Mouse (Mus musculus) colon, adult 2 months (tissue): ENCODE data around the gene Gtdc1. TPM values are rescaled to one million over a fixed set of nuclear protein-coding genes. Genes with fewer than 3 reads are reported as not detected.

Source experiments
- polyA plus RNA-seq: library from polyadenylated mRNA; depleted of rRNA; stranded (reverse); fragments of >200 nt; gene quantifications from 2 replicates; pipeline ENCODE4 v1.2.3, GENCODE M21; 2012; rRNA removed

Gene Gtdc1
- polyA plus RNA-seq = 1.1 and 1.2 TPM in 2 replicates

DNA sequence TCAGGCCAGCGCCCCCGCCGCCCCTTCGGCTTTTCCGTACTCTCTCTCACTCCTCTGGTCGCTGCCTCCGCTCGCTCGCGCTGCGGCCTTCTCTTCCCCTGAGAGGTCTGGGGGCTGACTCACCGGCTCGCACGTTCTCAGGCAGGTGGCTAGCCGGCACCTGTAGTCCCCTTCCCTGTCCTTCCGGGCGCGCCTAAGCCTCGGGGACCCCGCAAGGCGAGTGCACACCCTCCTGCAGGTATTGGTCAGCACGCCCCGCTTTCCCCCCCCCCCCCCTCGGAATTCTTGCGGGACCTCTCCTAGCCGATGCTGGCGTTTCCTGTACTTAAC is at the start of gene Gtdc1:
Gtdc1 (minus strand) TSS at position 176 of the 330 bp plus-strand sequence.

Other genes starting within 250 kb of the Gtdc1 start
- 7.1 and 8.7 TPM in 2 replicates for gene Zeb2, start 189.7 kb upstream of the Gtdc1 start, polyA plus RNA-seq